Mouse (Mus musculus) inflammation-experienced regulatory T-cells, adult 16 weeks (primary cell): Measurements from ENCODE around the gene Olfr317. TPM values are rescaled to one million over a fixed set of nuclear protein-coding genes. Genes with fewer than 3 reads are reported as not detected.

ENCODE experiments used
- polyA plus RNA-seq: library from polyadenylated mRNA; unstranded; fragments of 100-300 nt; shearing (Covaris generic); gene quantifications from one replicate; pipeline ENCODE4 v1.2.1, GENCODE M21; 2017

Olfr317 gene
- not detected for polyA plus RNA-seq

GRCm38 (mm10) chr11:58738792-58739262 is at the start of gene Olfr317:
Gene Olfr317 (minus strand): TSS chr11:58739212.

GRCm38 (mm10) chr11:58782480-58783089 is 43.6 kb upstream of the Olfr317 start, which contains the start of gene Olfr314:
Gene Olfr314 (plus strand): TSS chr11:58782952.

GRCm38 (mm10) chr11:58772888-58773287 is 33.9 kb upstream of the Olfr317 start, which contains the start of gene Olfr315:
Gene Olfr315 (plus strand): TSS chr11:58773188.

GRCm38 (mm10) chr11:58752434-58752833 is 13.4 kb upstream of the Olfr317 start, which contains the start of gene Olfr316:
Gene Olfr316 (plus strand): TSS chr11:58752734.

GRCm38 (mm10) chr11:58723914-58724313 is 15.1 kb downstream of the Olfr317 start, which contains the start of gene Olfr318:
Gene Olfr318 (minus strand): TSS chr11:58724014.

GRCm38 (mm10) chr11:58698862-58699261 is 40.1 kb downstream of the Olfr317 start, which contains the start of gene Olfr319:
Gene Olfr319 (plus strand): TSS chr11:58699162.

Other genes starting within 250 kb of the Olfr317 start
- not detected for gene Olfr332, start 246.7 kb downstream of the Olfr317 start, polyA plus RNA-seq
- not detected for gene Olfr331, start 236.6 kb downstream of the Olfr317 start, polyA plus RNA-seq
- not detected for gene Olfr330, start 204.4 kb downstream of the Olfr317 start, polyA plus RNA-seq
- gene Olfr329-ps, start 192.8 kb downstream of the Olfr317 start, polyA plus RNA-seq = not detected
- gene Olfr328, start 183.6 kb downstream of the Olfr317 start, polyA plus RNA-seq = not detected
- gene Olfr224, start 168.7 kb downstream of the Olfr317 start, polyA plus RNA-seq = 0.26 TPM
- gene Olfr325, start 161.5 kb downstream of the Olfr317 start, polyA plus RNA-seq = not detected
- not detected for gene Olfr324, start 144.1 kb downstream of the Olfr317 start, polyA plus RNA-seq
- not detected for gene 2210407C18Rik, start 123.1 kb downstream of the Olfr317 start, polyA plus RNA-seq
- not detected for gene Olfr323, start 108.7 kb downstream of the Olfr317 start, polyA plus RNA-seq
- gene Trim58, start 98.7 kb downstream of the Olfr317 start, polyA plus RNA-seq = not detected
- gene Olfr322, start 80.4 kb downstream of the Olfr317 start, polyA plus RNA-seq = not detected
- gene Olfr320, start 58.1 kb downstream of the Olfr317 start, polyA plus RNA-seq = not detected
- not detected for gene Olfr319, start 40.0 kb downstream of the Olfr317 start, polyA plus RNA-seq
- not detected for gene Olfr318, start 15.2 kb downstream of the Olfr317 start, polyA plus RNA-seq
- gene Olfr316, start 13.5 kb upstream of the Olfr317 start, polyA plus RNA-seq = not detected
- not detected for gene Olfr315, start 34.0 kb upstream of the Olfr317 start, polyA plus RNA-seq
- gene Olfr314, start 43.7 kb upstream of the Olfr317 start, polyA plus RNA-seq = not detected
- gene Fam183b, start 62.7 kb upstream of the Olfr317 start, polyA plus RNA-seq = not detected
- gene Olfr313, start 75.8 kb upstream of the Olfr317 start, polyA plus RNA-seq = not detected
- gene Olfr312, start 90.0 kb upstream of the Olfr317 start, polyA plus RNA-seq = not detected
- gene Olfr311, start 100.0 kb upstream of the Olfr317 start, polyA plus RNA-seq = not detected
- 14.7 TPM for gene Gm12258, start 107.9 kb upstream of the Olfr317 start, polyA plus RNA-seq
- gene 2810021J22Rik, start 128.0 kb upstream of the Olfr317 start, polyA plus RNA-seq = 16.0 TPM
- 16.8 TPM for gene Zfp39, start 165.0 kb upstream of the Olfr317 start, polyA plus RNA-seq
- not detected for gene Btnl10, start 178.7 kb upstream of the Olfr317 start, polyA plus RNA-seq
- 12.3 TPM for gene Rnf187, start 199.7 kb upstream of the Olfr317 start, polyA plus RNA-seq
- 17.8 TPM for gene Hist3h2ba, start 209.7 kb upstream of the Olfr317 start, polyA plus RNA-seq
- 23.3 TPM for gene Hist3h2a, start 215.5 kb upstream of the Olfr317 start, polyA plus RNA-seq
- 0.11 TPM for gene Trim17, start 215.5 kb upstream of the Olfr317 start, polyA plus RNA-seq
- gene Trim11, start 238.9 kb upstream of the Olfr317 start, polyA plus RNA-seq = 45.5 TPM